Mouse (Mus musculus) central nervous system, embryonic 18 days (tissue): ENCODE data around the gene Cacna1e. TPM values are rescaled to one million over a fixed set of nuclear protein-coding genes. Genes with fewer than 3 reads are reported as not detected.

ENCODE experiments used
- polyA plus RNA-seq: library from polyadenylated mRNA; depleted of rRNA; stranded (reverse); fragments of >200 nt; gene quantifications from 2 replicates; pipeline ENCODE4 v1.2.3, GENCODE M21; 2012; rRNA removed

Cacna1e gene
- polyA plus RNA-seq = 35.9 and 36.2 TPM in 2 replicates

DNA sequence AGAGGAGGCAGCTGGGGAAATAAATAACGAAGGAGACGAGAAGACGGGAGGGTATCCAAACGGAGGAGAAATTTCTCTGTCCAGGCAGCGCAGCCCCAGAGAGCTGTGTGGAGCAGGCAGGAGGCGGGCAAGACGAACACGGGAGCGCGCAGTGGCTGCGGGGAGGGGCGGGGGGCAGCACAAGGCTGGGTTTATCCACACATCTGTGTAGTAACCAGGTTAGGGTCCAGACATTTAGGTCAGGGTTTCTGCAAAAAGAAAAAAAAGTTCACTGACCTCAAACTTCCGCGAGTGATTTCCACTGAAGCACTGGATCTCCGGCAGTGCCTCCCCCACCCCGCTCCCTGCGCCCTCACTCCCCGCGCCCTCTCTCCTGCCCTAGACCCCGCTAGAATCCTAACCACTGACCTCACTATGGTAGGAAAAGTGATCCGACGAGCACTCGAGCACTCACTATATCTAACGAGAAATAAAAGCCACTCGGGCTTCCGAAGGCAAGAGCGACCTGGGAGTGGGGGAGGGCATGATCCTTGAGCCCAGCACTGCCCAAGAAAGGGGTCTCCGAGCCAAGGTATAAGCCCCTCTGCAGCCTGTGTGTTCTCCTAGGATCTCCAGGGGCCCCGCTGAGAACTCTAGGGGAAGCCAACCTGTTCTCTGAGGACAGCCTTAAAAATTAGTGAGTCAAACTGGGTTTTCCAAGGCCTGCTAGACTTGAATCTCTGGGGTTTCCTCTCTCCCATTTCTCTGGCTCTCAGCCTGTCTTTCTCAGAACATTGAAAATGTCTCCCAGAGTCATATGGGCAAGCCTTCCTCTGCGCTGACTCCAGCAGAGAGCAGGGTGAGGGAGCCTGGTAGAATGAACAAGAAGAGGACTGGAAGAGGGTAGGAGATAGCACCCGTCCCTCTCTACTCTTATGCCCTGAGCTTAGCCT, at the start of gene Cacna1e:
Gene Cacna1e, minus strand, starts transcription at position 227 of the 932 bp plus-strand sequence.

Other genes with a start within 250 kb of the Cacna1e start
- 27.0 and 29.2 TPM in 2 replicates for gene Ier5, start 215.1 kb upstream of the Cacna1e start, polyA plus RNA-seq